Mouse (Mus musculus) hindbrain, embryonic 12.5 days (tissue): ENCODE measurements at regions not wholly inside any gene's neighbourhood (a gene's known extent, or its start where the extent isn't known, plus 50 kb on each side); places are given as distances from the start of the nearest gene placed in this dataset.

Experiments
- ATAC-seq: fragments of 200-750 bp; cut with Nextera tagmentation; 2 replicates; pipeline ENCODE4 v1.8.0; 2017; ENCODE audit warnings: moderate TSS enrichment; ENCODE audit not compliant: low FRiP score
- H3K27ac ChIP-seq: fragments of 300-500 bp; sonication (generic); 2 replicates; pipeline ENCODE4 v1.5.1; 2016; ENCODE audit warnings: mild to moderate bottlenecking
- H3K27me3 ChIP-seq: fragments of 300-500 bp; sonication (generic); 2 replicates; pipeline ENCODE4 v1.6.1; 2016; ENCODE audit warnings: mild to moderate bottlenecking
- H3K36me3 ChIP-seq: fragments of 300-500 bp; sonication (generic); 2 replicates; pipeline ENCODE4 v1.6.1; 2016; ENCODE audit warnings: mild to moderate bottlenecking
- H3K4me1 ChIP-seq: fragments of 300-500 bp; sonication (generic); 2 replicates; pipeline ENCODE4 v1.6.1; 2016
- H3K4me2 ChIP-seq: fragments of 300-500 bp; sonication (generic); replicated peaks from 2 replicates; pipeline ENCODE4 v1.6.1; 2016; ENCODE audit warnings: mild to moderate bottlenecking
- H3K4me3 ChIP-seq: fragments of 300-500 bp; sonication (generic); 2 replicates; pipeline ENCODE4 v1.5.1; 2016; ENCODE audit warnings: mild to moderate bottlenecking
- H3K9ac ChIP-seq: fragments of 300-500 bp; sonication (generic); 2 replicates; pipeline ENCODE4 v1.6.1; 2016; ENCODE audit warnings: mild to moderate bottlenecking, moderate library complexity
- H3K9me3 ChIP-seq: fragments of 300-500 bp; sonication (generic); replicated peaks from 2 replicates; pipeline ENCODE4 v1.6.1; 2016; ENCODE audit warnings: mild to moderate bottlenecking
- WGBS: fragments of 180-500 bp; shearing (Covaris S2); methylation state at CpG from one replicate; pipeline ENCODE4 v1.1.7; 2016; 5-methylcytosine and 5-hydroxymethylcytosine counted together

DNA sequence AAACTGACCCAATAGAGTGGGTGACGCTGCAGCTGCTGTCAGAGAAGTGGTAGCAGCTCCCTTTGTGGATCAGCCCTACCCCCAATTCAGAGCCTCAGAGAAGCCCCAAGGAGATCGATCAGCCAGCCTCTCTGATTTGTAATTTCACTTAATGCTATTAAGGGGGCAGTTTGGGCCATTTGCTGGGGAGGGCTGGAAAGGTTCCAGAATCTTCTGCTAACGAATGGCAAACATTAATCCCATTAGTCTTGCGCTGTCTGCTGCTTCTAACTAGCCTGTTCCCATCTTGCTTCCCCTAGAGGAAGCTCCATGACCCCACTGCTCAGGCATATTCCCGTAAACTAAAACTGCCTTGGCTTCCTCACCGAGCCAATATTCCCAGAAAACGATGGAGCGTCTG is 59.9 kb upstream of the Lrrn2 start:
- Histone ChIP-seq H3K36me3 (no peaks in the 10 kb centered on the region), H3K9ac (no peak overlapping the region), H3K4me2 (no peak overlapping the region), H3K27me3 (no peaks in the 10 kb centered on the region), H3K27ac (no peak overlapping the region), H3K4me1 (peaks cover 12% of the 10 kb centered on the region; the same call in 1 of the 2 replicates), H3K9me3 (no peaks in the 10 kb centered on the region), H3K4me3 (no peak overlapping the region)
- no peak for ATAC-seq
- 62% methylated on average over 8 of the region's 8 CpGs for WGBS

DNA sequence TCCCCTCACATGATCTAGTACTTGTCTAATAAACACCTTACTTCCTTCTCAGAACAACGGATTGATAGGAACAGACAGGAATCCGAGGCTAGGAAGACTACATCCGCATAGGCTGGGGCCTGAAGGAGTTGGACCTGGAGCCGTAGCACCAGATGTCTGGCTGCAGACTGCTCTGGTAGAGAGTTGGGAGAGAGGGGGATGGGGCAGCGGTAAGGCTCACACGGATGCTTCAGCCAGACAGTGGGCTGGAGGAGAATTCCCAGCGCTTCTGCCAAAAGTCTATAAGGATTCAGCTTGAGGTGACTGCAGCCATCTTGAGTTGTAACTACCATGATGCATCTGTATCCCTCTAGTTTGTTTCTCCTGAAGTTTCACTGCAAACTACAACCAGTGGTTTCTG is 61.8 kb upstream of the Lrrn2 start:
- no peaks in the 10 kb centered on the region; the same call in 1 of the 2 replicates for H3K27me3 ChIP-seq
- WGBS = 60% methylated on average over 7 of the region's 7 CpGs
- H3K9ac ChIP-seq = no peak overlapping the region
- H3K4me3 ChIP-seq = no peak overlapping the region
- H3K9me3 ChIP-seq = no peaks in the 10 kb centered on the region
- no peak overlapping the region for H3K27ac ChIP-seq
- H3K4me2 ChIP-seq = no peak overlapping the region
- H3K36me3 ChIP-seq = no peaks in the 10 kb centered on the region
- peaks cover 12% of the 10 kb centered on the region; the same call in 1 of the 2 replicates for H3K4me1 ChIP-seq
- no peak for ATAC-seq

DNA sequence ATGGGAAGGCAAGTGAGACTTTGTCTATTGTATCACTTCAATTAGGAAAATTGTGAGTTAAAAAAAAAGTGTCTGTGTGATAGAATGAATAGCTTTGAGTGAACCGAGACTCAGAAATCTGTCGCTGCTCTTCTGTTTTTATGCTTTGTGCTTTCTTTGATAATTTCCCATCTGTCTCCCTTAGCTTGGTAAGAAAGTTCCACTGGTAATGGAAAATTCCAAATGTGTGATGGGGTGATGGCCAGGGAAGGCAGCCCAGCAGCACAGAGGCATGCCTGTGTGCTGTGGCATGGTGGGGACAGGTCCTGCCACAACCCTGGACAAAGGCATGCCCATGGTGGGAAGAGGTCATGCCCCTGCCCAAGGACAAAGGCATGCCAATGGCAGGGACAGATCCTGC is 62.7 kb upstream of the Lrrn2 start:
- no peaks in the 10 kb centered on the region for H3K36me3 ChIP-seq
- H3K4me1 ChIP-seq = peaks cover 12% of the 10 kb centered on the region; the same call in 1 of the 2 replicates
- H3K27me3 ChIP-seq = no peaks in the 10 kb centered on the region; the same call in 1 of the 2 replicates
- H3K4me3 ChIP-seq = no peak overlapping the region
- no peaks in the 10 kb centered on the region for H3K9me3 ChIP-seq
- no peak overlapping the region for H3K27ac ChIP-seq
- 94% methylated on average over 2 of the region's 2 CpGs for WGBS
- H3K4me2 ChIP-seq = no peak overlapping the region
- no peak overlapping the region for H3K9ac ChIP-seq
- no peak for ATAC-seq

DNA sequence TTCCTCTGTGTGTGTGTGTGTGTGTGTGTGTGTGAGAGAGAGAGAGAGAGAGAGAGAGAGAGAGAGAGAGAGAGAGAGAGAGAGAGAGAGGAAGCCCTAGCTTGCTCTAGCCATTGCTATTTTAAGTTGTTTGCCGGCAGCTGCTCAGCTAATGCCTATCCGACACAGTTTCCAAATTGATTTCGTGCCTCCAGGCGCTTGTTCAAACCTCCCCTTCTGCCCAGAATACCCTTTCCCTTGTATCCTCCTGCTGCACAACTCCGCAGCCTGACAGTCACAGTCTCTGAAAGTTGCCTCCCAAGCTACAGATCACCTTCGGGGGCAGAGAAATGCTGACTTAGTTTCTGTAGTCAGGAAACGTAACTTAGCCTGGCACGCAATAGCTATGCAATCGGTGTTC is 63.9 kb upstream of the Nfasc start:
- no peak for ATAC-seq
- Histone ChIP-seq H3K4me1 (peaks cover 5% of the 10 kb centered on the region), H3K27me3 (0 out of 2 replicates have a peak, but pooled peaks cover 3% of the 10 kb centered on the region), H3K4me3 (no peak overlapping the region), H3K9me3 (no peaks in the 10 kb centered on the region), H3K36me3 (no peaks in the 10 kb centered on the region), H3K27ac (no peak overlapping the region), H3K9ac (no peak overlapping the region), H3K4me2 (no peak overlapping the region)
- WGBS = 62% methylated on average over 9 of the region's 9 CpGs

DNA sequence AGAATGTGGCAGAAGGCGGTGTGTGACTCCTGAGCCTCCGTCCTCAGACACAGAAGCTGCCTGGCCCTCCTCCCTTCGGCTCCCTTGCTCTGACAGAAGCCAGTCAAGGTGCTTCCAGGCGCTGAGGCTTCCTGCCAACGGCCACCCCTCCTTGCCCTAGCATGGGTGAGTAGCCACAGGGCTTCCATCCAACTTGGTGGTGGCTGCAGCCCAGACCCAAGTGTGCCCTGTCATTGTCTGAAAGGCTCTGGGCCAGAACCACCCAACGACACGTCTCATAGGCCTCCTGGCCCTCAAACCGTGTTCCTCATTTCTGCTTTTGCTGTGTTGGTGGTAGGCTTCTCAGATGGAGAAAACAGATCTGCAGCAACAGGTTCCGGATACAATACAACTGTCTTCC is 62.2 kb upstream of the Nfasc start:
- no peaks in the 10 kb centered on the region for H3K36me3 ChIP-seq
- peaks cover 7% of the 10 kb centered on the region for H3K27me3 ChIP-seq
- ATAC-seq = no peak
- WGBS = 82% methylated on average over 9 of the region's 9 CpGs
- H3K27ac ChIP-seq = no peak overlapping the region
- H3K4me1 ChIP-seq = peaks cover 17% of the 10 kb centered on the region
- H3K9me3 ChIP-seq = no peaks in the 10 kb centered on the region
- no peak overlapping the region for H3K4me3 ChIP-seq
- H3K9ac ChIP-seq = no peak overlapping the region
- no peak overlapping the region for H3K4me2 ChIP-seq

DNA sequence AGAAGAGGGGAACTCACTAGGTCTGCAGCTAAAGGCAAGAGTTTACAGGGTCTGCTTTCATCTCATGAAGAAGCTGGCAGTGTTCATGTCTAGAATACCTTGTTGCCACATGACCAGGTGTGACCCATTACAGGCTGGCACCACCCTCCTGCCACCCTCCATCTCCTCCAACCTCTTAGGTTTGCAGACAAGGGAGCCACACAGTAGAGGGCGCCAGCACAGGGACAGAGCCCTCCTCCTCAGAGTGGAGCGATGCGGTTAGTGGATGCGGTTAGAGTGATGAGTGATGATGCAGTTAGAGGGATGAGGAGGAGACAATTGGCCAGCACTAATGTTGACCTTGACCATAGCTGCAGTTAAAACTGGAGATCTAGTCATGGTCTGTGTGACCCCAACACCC is 60.8 kb upstream of the Nfasc start:
- H3K4me3 ChIP-seq = no peak overlapping the region
- H3K36me3 ChIP-seq = no peaks in the 10 kb centered on the region
- H3K9ac ChIP-seq = no peak overlapping the region
- H3K9me3 ChIP-seq = no peaks in the 10 kb centered on the region
- H3K4me2 ChIP-seq = no peak overlapping the region
- H3K4me1 ChIP-seq = peaks cover 17% of the 10 kb centered on the region
- no peak for ATAC-seq
- WGBS = 44% methylated on average over 4 of the region's 4 CpGs
- H3K27me3 ChIP-seq = peaks cover 14% of the 10 kb centered on the region
- no peak overlapping the region for H3K27ac ChIP-seq

DNA sequence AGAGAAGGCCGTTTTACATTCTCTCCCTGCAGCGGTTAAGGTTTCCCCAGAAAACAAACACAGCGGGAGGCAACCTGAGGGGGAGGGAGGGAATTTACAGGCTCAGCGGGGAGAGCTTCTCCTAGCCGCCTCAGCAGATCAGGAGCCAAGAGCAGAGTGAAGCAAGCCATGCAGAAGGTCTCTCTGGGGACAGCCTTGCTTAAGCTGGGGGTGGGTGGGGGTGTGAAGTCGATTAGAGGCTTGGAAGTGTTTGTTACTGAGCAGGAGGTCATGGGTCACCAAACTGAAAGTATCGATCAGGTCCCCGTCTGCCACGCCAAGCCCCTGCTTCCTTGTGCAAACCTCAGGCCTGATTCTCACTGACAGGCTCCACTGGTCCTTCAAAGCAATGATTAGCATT is 58.7 kb upstream of the Nfasc start:
- 1% methylated on average over 9 of the region's 9 CpGs for WGBS
- no peak overlapping the region for H3K4me3 ChIP-seq
- H3K36me3 ChIP-seq = no peaks in the 10 kb centered on the region
- no peak overlapping the region for H3K9ac ChIP-seq
- H3K27ac ChIP-seq = no peak overlapping the region
- peaks cover 17% of the 10 kb centered on the region for H3K4me1 ChIP-seq
- peak; percentile 54; the same call in 1 of the 2 replicates for ATAC-seq
- peaks cover 11% of the 10 kb centered on the region for H3K27me3 ChIP-seq
- H3K4me2 ChIP-seq = peak overlapping the region; percentile 24; the same call in 1 of the 2 replicates
- H3K9me3 ChIP-seq = no peaks in the 10 kb centered on the region

DNA sequence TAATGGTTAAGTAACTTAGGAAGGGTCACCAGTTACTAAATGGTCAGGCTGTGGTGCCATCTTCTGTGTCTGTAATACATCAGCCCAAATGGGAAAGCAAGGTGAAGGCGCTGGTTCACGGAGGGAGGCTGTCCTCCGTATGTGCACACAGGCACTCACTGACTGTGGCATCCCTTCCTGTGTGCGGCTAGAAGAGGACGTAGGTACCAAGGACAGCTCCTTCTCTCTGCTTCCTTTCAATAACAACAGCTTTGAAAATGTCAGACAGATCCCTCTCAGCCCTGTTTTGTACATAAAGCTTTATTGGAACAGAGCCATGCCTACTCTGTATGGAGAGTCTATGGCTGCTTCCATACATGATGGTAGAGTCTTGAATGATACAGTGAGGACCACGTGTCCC is 57.7 kb upstream of the Nfasc start:
- WGBS = 9% methylated on average over 6 of the region's 6 CpGs
- H3K9me3 ChIP-seq = no peaks in the 10 kb centered on the region
- ATAC-seq = no peak

DNA sequence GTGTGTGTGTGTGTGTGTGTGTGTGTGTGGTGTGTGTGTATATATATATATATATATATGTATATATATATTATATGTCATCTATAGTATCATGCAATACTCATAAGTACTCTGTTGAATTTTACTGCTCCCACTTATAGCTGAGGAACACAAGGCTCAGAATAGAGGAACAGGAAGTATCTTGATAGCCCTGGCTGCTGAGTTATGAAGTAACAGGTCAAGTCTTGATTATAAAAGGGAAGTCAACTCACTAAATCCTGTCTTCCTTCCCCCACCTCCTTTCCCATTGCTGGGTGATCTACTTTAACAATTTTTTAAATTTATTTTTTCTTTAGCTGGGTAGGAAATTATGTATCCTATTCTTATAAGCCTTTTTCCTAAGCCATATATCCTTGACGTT is 52.9 kb upstream of the Nfasc start:
- H3K27me3 ChIP-seq = peaks cover 8% of the 10 kb centered on the region
- H3K9me3 ChIP-seq = no peaks in the 10 kb centered on the region
- H3K36me3 ChIP-seq = no peaks in the 10 kb centered on the region
- WGBS = 91% methylated on average over 1 of the region's 1 CpGs
- no peak overlapping the region for H3K4me3 ChIP-seq
- no peak overlapping the region for H3K4me2 ChIP-seq
- no peak for ATAC-seq
- H3K27ac ChIP-seq = no peak overlapping the region
- no peak overlapping the region for H3K9ac ChIP-seq
- H3K4me1 ChIP-seq = peaks cover 1% of the 10 kb centered on the region; the same call in 1 of the 2 replicates

More for the DNA sequence above, 57.7 kb upstream of the Nfasc start:
- peaks cover 11% of the 10 kb centered on the region for H3K27me3 ChIP-seq
- no peaks in the 10 kb centered on the region for H3K36me3 ChIP-seq
- H3K9ac ChIP-seq = no peak overlapping the region
- H3K4me3 ChIP-seq = no peak overlapping the region
- no peak overlapping the region for H3K27ac ChIP-seq
- peaks cover 14% of the 10 kb centered on the region for H3K4me1 ChIP-seq
- H3K4me2 ChIP-seq = no peak overlapping the region
